Mouse (Mus musculus): ENCODE measurements around the gene Psg25.
"Not testable (repeated sequence)": the region's sequence is repeated elsewhere in the genome, so short reads cannot be mapped to it uniquely, and the experiment has no call there.

Psg25 gene

GRCm38 (mm10) chr7:18532169-18532568, at the start of gene Psg25:
Psg25 (minus strand) TSS chr7:18532269.
- DNase-seq: no peak

- no peak for DNase-seq
Observed at GRCm38 (mm10) chr7:18567205-18567604, 35.1 kb upstream of the Psg25 start, which contains the start of gene Psg27. Psg27 (minus strand) TSS chr7:18567305.

GRCm38 (mm10) chr7:18559850-18560249, 27.8 kb upstream of the Psg25 start:
- DNase-seq: no peak

GRCm38 (mm10) chr7:18555751-18556150, 23.7 kb upstream of the Psg25 start:
- DNase-seq: not testable (repeated sequence)

- no peak for DNase-seq
Observed at GRCm38 (mm10) chr7:18533420-18533819, 1.4 kb upstream of the Psg25 start.

GRCm38 (mm10) chr7:18524668-18525067, 7.4 kb downstream of the Psg25 start:
- no peak for DNase-seq

GRCm38 (mm10) chr7:18512848-18513247, 19.2 kb downstream of the Psg25 start:
- DNase-seq: not testable (repeated sequence)

- DNase-seq: not testable (repeated sequence)
Observed at GRCm38 (mm10) chr7:18512417-18512816, 19.7 kb downstream of the Psg25 start.

- DNase-seq: no peak
Observed at GRCm38 (mm10) chr7:18511479-18511878, 20.6 kb downstream of the Psg25 start.

GRCm38 (mm10) chr7:18484077-18484476, 48.0 kb downstream of the Psg25 start, which contains the start of gene Psg26:
Psg26 (minus strand) TSS chr7:18484177.
- no peak for DNase-seq

All from right cerebral cortex, postnatal 25 days (tissue).